Mouse (Mus musculus): ENCODE results near the gene Slfn8. TPM values are rescaled to one million over a fixed set of nuclear protein-coding genes. Genes with fewer than 3 reads are reported as not detected.

The Slfn8 gene
- 0.19 TPM in 1 of 2 replicates, not detected in the other for polyA plus RNA-seq (2012; rRNA removed)

GRCm38 (mm10) chr11:83020621-83021020, at the start of gene Slfn8:
TSS of gene Slfn8 (minus strand) at chr11:83020810.
- no peak within 1 kb of the TSS for H3K27ac ChIP-seq (ENCODE audit: control insufficient read depth, insufficient read depth, low read depth, low read length)
- H3K27me3 ChIP-seq (ENCODE audit: control insufficient read depth, insufficient read depth, low read length): no peaks in the 10 kb centered on the region
- H3K4me1 ChIP-seq (ENCODE audit: control insufficient read depth, insufficient read depth, low read length): peaks cover 2% of the 10 kb centered on the region; the same call in 1 of the 2 replicates
- H3K4me3 ChIP-seq (ENCODE audit: control insufficient read depth, low read depth, low read length): peak within 1 kb of the TSS; percentile 27; the same call in 1 of the 2 replicates
- no peak for TF ChIP-seq POLR2A (IDR thresholded peaks at IDR 0.05; ENCODE audit: control insufficient read depth, low read depth, low read length)
- no peak for TF ChIP-seq CTCF (IDR thresholded peaks at IDR 0.05; ENCODE audit: control insufficient read depth, insufficient read depth, insufficient replicate concordance, low read depth, low read length)
- no peaks in the 10 kb centered on the region for H3K36me3 ChIP-seq (ENCODE audit: control insufficient read depth, insufficient read depth, low read length)

DNA sequence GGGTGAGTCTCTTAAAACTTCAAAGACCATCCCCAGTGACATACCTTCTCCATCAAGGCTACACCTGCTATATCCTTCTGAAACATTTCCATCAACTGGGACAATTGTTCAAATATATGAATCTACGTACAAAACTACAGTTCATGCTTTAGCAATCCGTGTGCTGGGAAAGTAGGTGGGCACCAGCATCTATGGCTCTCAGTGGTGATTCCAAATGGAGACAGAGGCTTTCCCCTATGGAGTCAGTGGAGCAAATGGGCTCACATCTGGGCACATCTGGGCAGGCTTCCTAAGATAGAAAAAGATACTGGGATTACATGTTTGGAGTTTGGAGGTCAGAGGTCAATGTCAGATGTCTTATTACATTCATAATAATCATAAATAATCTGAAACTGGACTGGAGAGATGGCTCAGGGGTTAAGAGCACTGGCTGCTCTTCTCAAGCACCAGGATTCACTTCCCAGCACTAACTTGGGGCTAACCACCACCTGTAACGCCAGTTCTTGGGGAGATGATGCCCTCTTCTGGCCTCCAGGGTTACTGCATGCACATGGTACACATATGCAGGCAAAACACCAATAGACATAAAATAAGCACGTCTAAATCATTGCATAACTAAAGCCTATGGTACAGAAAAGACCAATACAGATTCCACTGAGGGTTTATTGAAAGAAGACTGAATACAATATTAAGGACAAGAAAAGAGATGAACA, 47.5 kb upstream of the Slfn8 start:
- H3K36me3 ChIP-seq (ENCODE audit: control insufficient read depth, insufficient read depth, low read length): no peaks in the 10 kb centered on the region
- H3K4me3 ChIP-seq (ENCODE audit: control insufficient read depth, low read depth, low read length): no peak overlapping the region
- TF ChIP-seq CTCF (IDR thresholded peaks at IDR 0.05; ENCODE audit: control insufficient read depth, insufficient read depth, insufficient replicate concordance, low read depth, low read length): peak; percentile 46; the same call in 1 of the 2 replicates
- no peak for TF ChIP-seq POLR2A (IDR thresholded peaks at IDR 0.05; ENCODE audit: control insufficient read depth, low read depth, low read length)
- H3K4me1 ChIP-seq (ENCODE audit: control insufficient read depth, insufficient read depth, low read length): no peaks in the 10 kb centered on the region
- no peaks in the 10 kb centered on the region for H3K27me3 ChIP-seq (ENCODE audit: control insufficient read depth, insufficient read depth, low read length)
- H3K27ac ChIP-seq (ENCODE audit: control insufficient read depth, insufficient read depth, low read depth, low read length): no peak overlapping the region

DNA sequence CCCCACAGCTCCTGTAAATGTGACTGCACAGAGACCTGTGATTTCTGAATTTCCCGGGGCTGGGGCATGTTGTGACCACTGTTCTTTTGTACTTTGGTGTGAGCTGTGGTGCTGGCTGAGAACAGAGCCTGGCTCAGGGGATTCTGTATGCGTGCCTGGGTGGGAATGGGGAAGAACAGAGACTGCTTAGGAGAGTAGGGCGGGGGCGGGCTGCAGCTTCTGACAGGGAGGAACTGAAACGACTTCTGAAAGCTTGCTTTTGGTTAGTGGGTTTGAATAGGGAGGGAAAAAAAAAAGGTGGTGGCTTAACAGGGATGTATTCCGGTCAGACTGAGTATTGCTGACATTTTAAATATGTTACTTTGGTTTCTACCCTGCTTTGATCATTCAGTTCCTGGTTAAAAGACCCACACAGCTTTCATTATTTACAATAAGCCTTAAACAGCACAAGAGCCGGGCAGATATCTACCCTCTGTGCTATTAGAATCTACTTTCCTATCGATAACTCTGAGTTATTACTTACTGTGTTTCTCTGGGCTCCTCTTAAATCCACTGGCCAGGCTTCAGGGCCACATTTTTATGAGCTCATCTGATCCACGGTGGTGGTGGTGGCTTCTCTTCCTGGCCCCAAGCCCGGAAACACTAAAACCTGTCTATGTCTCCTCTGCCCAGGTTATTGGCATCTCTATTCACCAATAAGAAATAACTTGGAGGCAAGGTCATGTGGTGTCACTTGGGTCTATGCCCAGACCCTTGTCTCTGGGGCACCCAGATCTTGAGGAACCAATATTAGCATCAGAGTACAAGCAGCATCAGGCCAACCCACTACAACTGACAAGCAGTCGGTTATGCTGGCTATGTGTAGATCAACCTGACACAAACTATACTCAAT, 46.3 kb upstream of the Slfn8 start:
- Histone ChIP-seq H3K36me3 (ENCODE audit: control insufficient read depth, insufficient read depth, low read length) (no peaks in the 10 kb centered on the region), H3K4me3 (ENCODE audit: control insufficient read depth, low read depth, low read length) (no peak overlapping the region), H3K27ac (ENCODE audit: control insufficient read depth, insufficient read depth, low read depth, low read length) (no peak overlapping the region), H3K27me3 (ENCODE audit: control insufficient read depth, insufficient read depth, low read length) (no peaks in the 10 kb centered on the region), H3K4me1 (ENCODE audit: control insufficient read depth, insufficient read depth, low read length) (no peaks in the 10 kb centered on the region)
- TF ChIP-seq CTCF (IDR thresholded peaks at IDR 0.05; ENCODE audit: control insufficient read depth, insufficient read depth, insufficient replicate concordance, low read depth, low read length) (no peak), POLR2A (IDR thresholded peaks at IDR 0.05; ENCODE audit: control insufficient read depth, low read depth, low read length) (no peak)

DNA sequence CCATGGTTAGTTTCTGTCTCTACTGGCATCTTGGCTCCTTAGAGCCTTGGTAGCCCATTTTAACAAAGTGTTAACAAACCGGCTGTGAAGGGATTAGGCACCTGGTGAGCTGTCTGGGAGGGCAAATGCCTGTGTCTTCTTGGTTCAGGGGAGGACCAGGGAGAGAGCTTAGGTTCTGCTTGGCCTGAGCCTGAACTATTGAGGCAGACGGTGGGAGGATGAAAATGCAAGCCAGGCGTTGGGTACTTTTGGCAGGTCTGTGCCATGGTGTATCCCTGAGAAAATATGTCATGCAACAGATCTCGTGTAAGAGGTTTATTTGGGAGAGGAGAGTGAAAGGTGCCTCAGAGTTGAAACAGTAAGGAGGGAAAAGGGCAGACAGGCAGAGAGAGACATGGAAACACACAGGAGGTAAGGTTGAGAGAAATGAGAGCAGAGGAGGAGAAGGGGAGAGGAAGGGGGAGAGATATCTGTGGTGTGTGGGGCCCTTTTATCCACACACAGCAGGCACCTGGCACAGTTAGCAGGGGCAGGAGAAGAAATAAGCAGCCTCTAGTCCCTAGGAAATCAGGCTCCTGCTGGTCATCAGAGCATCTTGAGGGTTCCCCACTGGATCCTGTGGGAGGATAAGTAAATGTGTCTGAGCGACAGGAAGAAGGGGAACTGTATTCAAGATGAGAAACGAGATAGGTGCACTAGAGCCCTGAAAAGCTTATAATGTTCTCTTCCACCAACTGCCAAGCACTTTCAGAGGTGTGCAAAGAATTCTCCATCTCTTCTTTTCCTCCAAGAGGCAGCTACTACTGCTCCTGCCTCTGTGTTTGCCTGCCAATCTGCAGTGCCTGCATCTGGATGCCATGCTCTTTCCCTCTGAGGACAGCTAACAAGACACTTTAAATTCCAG, 45.1 kb upstream of the Slfn8 start:
- H3K27me3 ChIP-seq (ENCODE audit: control insufficient read depth, insufficient read depth, low read length): no peaks in the 10 kb centered on the region
- H3K27ac ChIP-seq (ENCODE audit: control insufficient read depth, insufficient read depth, low read depth, low read length): no peak overlapping the region
- H3K4me1 ChIP-seq (ENCODE audit: control insufficient read depth, insufficient read depth, low read length): no peaks in the 10 kb centered on the region
- TF ChIP-seq POLR2A (IDR thresholded peaks at IDR 0.05; ENCODE audit: control insufficient read depth, low read depth, low read length) (no peak), CTCF (IDR thresholded peaks at IDR 0.05; ENCODE audit: control insufficient read depth, insufficient read depth, insufficient replicate concordance, low read depth, low read length) (no peak)
- H3K4me3 ChIP-seq (ENCODE audit: control insufficient read depth, low read depth, low read length): no peak overlapping the region; the same call in 1 of the 2 replicates
- H3K36me3 ChIP-seq (ENCODE audit: control insufficient read depth, insufficient read depth, low read length): no peaks in the 10 kb centered on the region

- Histone ChIP-seq H3K36me3 (ENCODE audit: control insufficient read depth, insufficient read depth, low read length) (no peaks in the 10 kb centered on the region), H3K27ac (ENCODE audit: control insufficient read depth, insufficient read depth, low read depth, low read length) (no peak within 1 kb of the TSS), H3K4me1 (ENCODE audit: control insufficient read depth, insufficient read depth, low read length) (no peaks in the 10 kb centered on the region), H3K27me3 (ENCODE audit: control insufficient read depth, insufficient read depth, low read length) (no peaks in the 10 kb centered on the region), H3K4me3 (ENCODE audit: control insufficient read depth, low read depth, low read length) (no peak within 1 kb of the TSS; the same call in 1 of the 2 replicates)
- TF ChIP-seq CTCF (IDR thresholded peaks at IDR 0.05; ENCODE audit: control insufficient read depth, insufficient read depth, insufficient replicate concordance, low read depth, low read length): no peak
- no peak for TF ChIP-seq POLR2A (IDR thresholded peaks at IDR 0.05; ENCODE audit: control insufficient read depth, low read depth, low read length)
These were observed 44.3 kb upstream of the Slfn8 start, which contains the start of gene Slfn2 for GRCm38 (mm10) chr11:83064946-83065345. TSS of gene Slfn2 (plus strand) at chr11:83065112.

GRCm38 (mm10) chr11:83063941-83064349, 43.3 kb upstream of the Slfn8 start:
- Histone ChIP-seq H3K27ac (ENCODE audit: control insufficient read depth, insufficient read depth, low read depth, low read length) (no peak overlapping the region), H3K4me1 (ENCODE audit: control insufficient read depth, insufficient read depth, low read length) (no peaks in the 10 kb centered on the region), H3K4me3 (ENCODE audit: control insufficient read depth, low read depth, low read length) (no peak overlapping the region), H3K36me3 (ENCODE audit: control insufficient read depth, insufficient read depth, low read length) (no peaks in the 10 kb centered on the region), H3K27me3 (ENCODE audit: control insufficient read depth, insufficient read depth, low read length) (no peaks in the 10 kb centered on the region)
- TF ChIP-seq POLR2A (IDR thresholded peaks at IDR 0.05; ENCODE audit: control insufficient read depth, low read depth, low read length) (no peak), CTCF (IDR thresholded peaks at IDR 0.05; ENCODE audit: control insufficient read depth, insufficient read depth, insufficient replicate concordance, low read depth, low read length) (no peak)

Data from testis, adult 2 months (tissue).